Mouse (Mus musculus): Measurements from ENCODE around the gene Parp3. TPM values are rescaled to one million over a fixed set of nuclear protein-coding genes. Genes with fewer than 3 reads are reported as not detected.

Gene Parp3
- total and polyA plus RNA-seq, 2 experiments from 2014 or later, result 1.7 to 6.2 TPM

- peaks cover 37% of the 10 kb centered on the region for H3K4me1 ChIP-seq (ENCODE audit: insufficient read depth)
- peak; percentile 67 for ATAC-seq
Measured at GRCm38 (mm10) chr9:106453271-106454070, 23.3 kb downstream of the Parp3 start, which contains the start of gene Pcbp4. Gene Pcbp4, plus strand, starts transcription at chr9:106453291.

GRCm38 (mm10) chr9:106452821-106453220 lies 23.9 kb downstream of the Parp3 start:
- Histone ChIP-seq H3K9me3 (ENCODE audit: low read length) (no peaks in the 10 kb centered on the region), H3K27me3 (ENCODE audit: insufficient read depth, low read length) (no peaks in the 10 kb centered on the region), H3K4me3 (ENCODE audit: low read depth, low read length) (peak overlapping the region; percentile 71), H3K4me1 (ENCODE audit: insufficient read depth) (peaks cover 41% of the 10 kb centered on the region), H3K36me3 (ENCODE audit: insufficient read depth) (no peaks in the 10 kb centered on the region), H3K9ac (peak overlapping the region; percentile 92), H3K27ac (ENCODE audit: low read depth, low read length) (peak overlapping the region; percentile 91), H3K4me2 (ENCODE audit: low read depth) (peak overlapping the region; percentile 97)
- WGBS, result under 1% methylated on average over 7 of the region's 7 CpGs
- peak; percentile 30 for DNase-seq
- no peak for ATAC-seq
- TF ChIP-seq CTCF (IDR thresholded peaks at IDR 0.05; ENCODE audit: low read depth), result no peak

More at GRCm38 (mm10) chr9:106453271-106454070, 23.3 kb downstream of the Parp3 start, which contains the start of gene Pcbp4:
- H3K4me3 ChIP-seq (ENCODE audit: low read depth, low read length), result peak within 1 kb of the TSS; percentile 71
- H3K9me3 ChIP-seq (ENCODE audit: low read length), result no peaks in the 10 kb centered on the region
- TF ChIP-seq CTCF (IDR thresholded peaks at IDR 0.05; ENCODE audit: low read depth), result no peak
- H3K9ac ChIP-seq, result peak within 1 kb of the TSS; percentile 92
- WGBS, result under 1% methylated on average over 34 of the region's 74 CpGs
- H3K36me3 ChIP-seq (ENCODE audit: insufficient read depth), result no peaks in the 10 kb centered on the region
- peak; percentile 67 for DNase-seq
- peak within 1 kb of the TSS; percentile 91 for H3K27ac ChIP-seq (ENCODE audit: low read depth, low read length)
- H3K4me2 ChIP-seq (ENCODE audit: low read depth), result peak within 1 kb of the TSS; percentile 97
- no peaks in the 10 kb centered on the region for H3K27me3 ChIP-seq (ENCODE audit: insufficient read depth, low read length)

GRCm38 (mm10) chr9:106452351-106452750 lies 24.4 kb downstream of the Parp3 start:
- TF ChIP-seq CTCF (IDR thresholded peaks at IDR 0.05; ENCODE audit: low read depth), result no peak
- Histone ChIP-seq H3K36me3 (ENCODE audit: insufficient read depth) (no peaks in the 10 kb centered on the region), H3K9ac (peak overlapping the region; percentile 92; the same call in 1 of the 2 replicates), H3K4me2 (ENCODE audit: low read depth) (peak overlapping the region; percentile 97), H3K4me3 (ENCODE audit: low read depth, low read length) (no peak overlapping the region), H3K9me3 (ENCODE audit: low read length) (no peaks in the 10 kb centered on the region), H3K27ac (ENCODE audit: low read depth, low read length) (peak overlapping the region; percentile 91; the same call in 1 of the 2 replicates), H3K27me3 (ENCODE audit: insufficient read depth, low read length) (no peaks in the 10 kb centered on the region), H3K4me1 (ENCODE audit: insufficient read depth) (peaks cover 41% of the 10 kb centered on the region)
- 27% methylated on average over 6 of the region's 6 CpGs for WGBS
- no peak for ATAC-seq
- DNase-seq, result no peak

GRCm38 (mm10) chr9:106451899-106452298 lies 24.9 kb downstream of the Parp3 start:
- H3K4me2 ChIP-seq (ENCODE audit: low read depth), result no peak overlapping the region
- ATAC-seq (no peak), DNase-seq (no peak)
- no peaks in the 10 kb centered on the region for H3K9me3 ChIP-seq (ENCODE audit: low read length)
- H3K4me1 ChIP-seq (ENCODE audit: insufficient read depth), result peaks cover 37% of the 10 kb centered on the region
- 68% methylated on average over 2 of the region's 2 CpGs for WGBS
- no peak overlapping the region for H3K27ac ChIP-seq (ENCODE audit: low read depth, low read length)
- H3K9ac ChIP-seq, result no peak overlapping the region
- H3K4me3 ChIP-seq (ENCODE audit: low read depth, low read length), result no peak overlapping the region
- H3K27me3 ChIP-seq (ENCODE audit: insufficient read depth, low read length), result no peaks in the 10 kb centered on the region
- no peaks in the 10 kb centered on the region for H3K36me3 ChIP-seq (ENCODE audit: insufficient read depth)
- TF ChIP-seq CTCF (IDR thresholded peaks at IDR 0.05; ENCODE audit: low read depth), result no peak

GRCm38 (mm10) chr9:106451298-106451697 lies 25.5 kb downstream of the Parp3 start:
- WGBS, result 85% methylated on average over 11 of the region's 11 CpGs
- Histone ChIP-seq H3K4me1 (ENCODE audit: insufficient read depth) (peaks cover 31% of the 10 kb centered on the region), H3K4me2 (ENCODE audit: low read depth) (no peak overlapping the region)

GRCm38 (mm10) chr9:106450661-106451060 lies 26.1 kb downstream of the Parp3 start:
- H3K4me2 ChIP-seq (ENCODE audit: low read depth), result no peak overlapping the region
- H3K4me3 ChIP-seq (ENCODE audit: low read depth, low read length), result no peak overlapping the region
- no peak for TF ChIP-seq CTCF (IDR thresholded peaks at IDR 0.05; ENCODE audit: low read depth)
- no peaks in the 10 kb centered on the region for H3K27me3 ChIP-seq (ENCODE audit: insufficient read depth, low read length)
- no peak for ATAC-seq
- no peaks in the 10 kb centered on the region for H3K36me3 ChIP-seq (ENCODE audit: insufficient read depth)
- WGBS, result 26% methylated on average over 9 of the region's 9 CpGs
- H3K9ac ChIP-seq, result no peak overlapping the region
- H3K9me3 ChIP-seq (ENCODE audit: low read length), result no peaks in the 10 kb centered on the region
- no peak overlapping the region for H3K27ac ChIP-seq (ENCODE audit: low read depth, low read length)
- peaks cover 28% of the 10 kb centered on the region for H3K4me1 ChIP-seq (ENCODE audit: insufficient read depth)
- DNase-seq, result no peak

More at GRCm38 (mm10) chr9:106451298-106451697, 25.5 kb downstream of the Parp3 start:
- Histone ChIP-seq H3K36me3 (ENCODE audit: insufficient read depth) (no peaks in the 10 kb centered on the region), H3K27ac (ENCODE audit: low read depth, low read length) (no peak overlapping the region), H3K4me3 (ENCODE audit: low read depth, low read length) (no peak overlapping the region), H3K9ac (no peak overlapping the region), H3K27me3 (ENCODE audit: insufficient read depth, low read length) (no peaks in the 10 kb centered on the region), H3K9me3 (ENCODE audit: low read length) (no peaks in the 10 kb centered on the region)
- no peak for DNase-seq
- no peak for TF ChIP-seq CTCF (IDR thresholded peaks at IDR 0.05; ENCODE audit: low read depth)
- ATAC-seq, result no peak

GRCm38 (mm10) chr9:106449947-106450346 lies 26.8 kb downstream of the Parp3 start:
- H3K4me2 ChIP-seq (ENCODE audit: low read depth), result no peak overlapping the region
- H3K9me3 ChIP-seq (ENCODE audit: low read length), result no peaks in the 10 kb centered on the region
- DNase-seq (no peak), ATAC-seq (no peak)
- H3K4me3 ChIP-seq (ENCODE audit: low read depth, low read length), result no peak overlapping the region
- no peak overlapping the region for H3K27ac ChIP-seq (ENCODE audit: low read depth, low read length)
- H3K4me1 ChIP-seq (ENCODE audit: insufficient read depth), result peaks cover 26% of the 10 kb centered on the region
- H3K9ac ChIP-seq, result no peak overlapping the region
- whole genome bisulfite sequencing, result 90% methylated on average over 8 of the region's 8 CpGs
- TF ChIP-seq CTCF (IDR thresholded peaks at IDR 0.05; ENCODE audit: low read depth), result no peak
- no peaks in the 10 kb centered on the region for H3K27me3 ChIP-seq (ENCODE audit: insufficient read depth, low read length)
- no peaks in the 10 kb centered on the region for H3K36me3 ChIP-seq (ENCODE audit: insufficient read depth)

All from forebrain, postnatal 0 days (tissue).